Mouse (Mus musculus) embryonic facial prominence, embryonic 14.5 days (tissue): ENCODE results near the gene Pja2. TPM values are rescaled to one million over a fixed set of nuclear protein-coding genes. Genes with fewer than 3 reads are reported as not detected.
"Not testable (repeated sequence)": the region's sequence is repeated elsewhere in the genome, so short reads cannot be mapped to it uniquely, and the experiment has no call there.

Experiments used
- ATAC-seq: fragments of 200-750 bp; cut with Nextera tagmentation; 2 replicates; pipeline ENCODE4 v1.8.0; 2017; ENCODE audit warnings: low read depth, moderate number of reproducible peaks, moderate TSS enrichment
- DNase-seq: peaks from one replicate; pipeline ENCODE4 v3.0.0-alpha.2; 2015; ENCODE audit warnings: low spot score
- H3K27ac ChIP-seq: fragments of 300-500 bp; sonication (generic); replicated peaks from 2 replicates; pipeline ENCODE4 v1.5.1; 2014; ENCODE audit warnings: low read depth, mild to moderate bottlenecking, low read length, moderate library complexity
- H3K27me3 ChIP-seq: fragments of 300-500 bp; sonication (generic); replicated peaks from 2 replicates; pipeline ENCODE4 v1.6.1; 2014; ENCODE audit warnings: low read length; ENCODE audit not compliant: control insufficient read depth, insufficient read depth
- H3K36me3 ChIP-seq: fragments of 300-500 bp; sonication (generic); 2 replicates; pipeline ENCODE4 v1.6.1; 2014; ENCODE audit warnings: low read length, mixed read lengths; ENCODE audit not compliant: control insufficient read depth, insufficient read depth
- H3K4me1 ChIP-seq: fragments of 300-500 bp; sonication (generic); 2 replicates; pipeline ENCODE4 v1.6.1; 2014; ENCODE audit warnings: antibody characterized with exemption, low read length; ENCODE audit not compliant: control insufficient read depth, insufficient read depth
- H3K4me2 ChIP-seq: fragments of 300-500 bp; sonication (generic); 2 replicates; pipeline ENCODE4 v1.6.1; 2014; ENCODE audit warnings: low read depth, mild to moderate bottlenecking, low read length, moderate library complexity, mixed read lengths
- H3K4me3 ChIP-seq: fragments of 300-500 bp; sonication (generic); 2 replicates; pipeline ENCODE4 v1.5.1; 2014; ENCODE audit warnings: low read depth, mild to moderate bottlenecking, low read length
- H3K9ac ChIP-seq: fragments of 300-500 bp; sonication (generic); 2 replicates; pipeline ENCODE4 v1.6.1; 2014; ENCODE audit warnings: low read depth, mild to moderate bottlenecking, low read length, moderate library complexity, mixed read lengths
- H3K9me3 ChIP-seq: fragments of 300-500 bp; sonication (generic); 2 replicates; pipeline ENCODE4 v1.6.1; 2016; ENCODE audit warnings: low read length; ENCODE audit not compliant: control insufficient read depth
- WGBS: fragments of 180-500 bp; shearing (Covaris S2); extraction: QIAGEN DNeasy Blood & Tissue Kit; methylation state at CpG from one replicate; pipeline ENCODE4 v1.1.7; 2014; 5-methylcytosine and 5-hydroxymethylcytosine counted together
- microRNA-seq: library from miRNA; unstranded; fragments of <30 nt; microRNA quantifications from one replicate; pipeline ENCODE4, GENCODE M21; 2016; ENCODE audit warnings: borderline number of aligned reads
- polyA plus RNA-seq: library from polyadenylated mRNA; unstranded; fragments of >200 nt; fragmentation: Nextera tagmentation; extraction: Ambion mirVana; gene quantifications from 2 replicates; pipeline ENCODE4 v1.2.1, GENCODE M21; 2014

Pja2 gene
- polyA plus RNA-seq, 1 experiment from 2014 or later, result 102 TPM

- not testable (repeated sequence) for H3K9ac ChIP-seq, H3K4me3 ChIP-seq, H3K9me3 ChIP-seq, DNase-seq, H3K27me3 ChIP-seq, ATAC-seq, H3K4me2 ChIP-seq, H3K4me1 ChIP-seq, H3K36me3 ChIP-seq, H3K27ac ChIP-seq
- 93% methylated on average over 4 of the region's 4 CpGs for WGBS
These were observed 100.1 kb downstream of the Pja2 start for GRCm38 (mm10) chr17:64231637-64232036.

GRCm38 (mm10) chr17:64231172-64231571 is 100.5 kb downstream of the Pja2 start:
- Histone ChIP-seq H3K9me3 (no peaks in the 10 kb centered on the region), H3K9ac (no peak overlapping the region), H3K4me3 (no peak overlapping the region), H3K4me1 (no peaks in the 10 kb centered on the region), H3K4me2 (no peak overlapping the region), H3K27me3 (no peaks in the 10 kb centered on the region), H3K27ac (no peak overlapping the region), H3K36me3 (no peaks in the 10 kb centered on the region)
- ATAC-seq (no peak), DNase-seq (no peak)
- WGBS, result 76% methylated on average over 8 of the region's 8 CpGs

Small RNA genes within 50 kb of the gene (microRNA-seq; reads per million reads assigned to microRNA genes)
- not detected for gene Gm24194
